Mouse (Mus musculus) embryonic facial prominence, embryonic 15.5 days (tissue): ENCODE results near the gene Col4a2. TPM values are rescaled to one million over a fixed set of nuclear protein-coding genes. Genes with fewer than 3 reads are reported as not detected.

Source experiments
- ATAC-seq: fragments of 200-750 bp; cut with Nextera tagmentation; 2 replicates; pipeline ENCODE4 v1.8.0; 2017; ENCODE audit warnings: low read depth, moderate TSS enrichment; ENCODE audit not compliant: insufficient number of reproducible peaks, low FRiP score, low TSS enrichment
- H3K27ac ChIP-seq: fragments of 300-500 bp; sonication (generic); replicated peaks from 2 replicates; pipeline ENCODE4 v1.5.1; 2015; ENCODE audit warnings: mild to moderate bottlenecking, inconsistent platforms
- H3K27me3 ChIP-seq: fragments of 300-500 bp; sonication (generic); 2 replicates; pipeline ENCODE4 v1.6.1; 2015; ENCODE audit warnings: inconsistent platforms
- H3K36me3 ChIP-seq: fragments of 300-500 bp; sonication (generic); 2 replicates; pipeline ENCODE4 v1.6.1; 2015; ENCODE audit warnings: mild to moderate bottlenecking, inconsistent platforms
- H3K4me1 ChIP-seq: fragments of 300-500 bp; sonication (generic); 2 replicates; pipeline ENCODE4 v1.6.1; 2015; ENCODE audit warnings: inconsistent platforms
- H3K4me2 ChIP-seq: fragments of 300-500 bp; sonication (generic); replicated peaks from 2 replicates; pipeline ENCODE4 v1.6.1; 2015; ENCODE audit warnings: mild to moderate bottlenecking, inconsistent platforms
- H3K4me3 ChIP-seq: fragments of 300-500 bp; sonication (generic); replicated peaks from 2 replicates; pipeline ENCODE4 v1.5.1; 2015; ENCODE audit warnings: mild to moderate bottlenecking, inconsistent platforms
- H3K9ac ChIP-seq: fragments of 300-500 bp; sonication (generic); 2 replicates; pipeline ENCODE4 v1.6.1; 2015; ENCODE audit warnings: inconsistent platforms
- H3K9me3 ChIP-seq: fragments of 300-500 bp; sonication (generic); replicated peaks from 2 replicates; pipeline ENCODE4 v1.6.1; 2016; ENCODE audit warnings: inconsistent platforms
- WGBS: fragments of 180-500 bp; shearing (Covaris S2); methylation state at CpG from one replicate; pipeline ENCODE4 v1.1.7; 2015; 5-methylcytosine and 5-hydroxymethylcytosine counted together
- polyA plus RNA-seq: library from polyadenylated mRNA; unstranded; fragments of >200 nt; fragmentation: Nextera tagmentation; extraction: Ambion mirVana; gene quantifications from 2 replicates; pipeline ENCODE4 v1.2.1, GENCODE M21; 2015

Col4a2 gene
- polyA plus RNA-seq, 1 experiment from 2014 or later = 86.9 TPM

GRCm38 (mm10) chr8:11387282-11387681, 74.7 kb downstream of the Col4a2 start:
- Histone ChIP-seq H3K9ac (no peak overlapping the region), H3K4me3 (no peak overlapping the region), H3K36me3 (no peaks in the 10 kb centered on the region), H3K4me2 (no peak overlapping the region), H3K4me1 (peaks cover 44% of the 10 kb centered on the region), H3K27ac (no peak overlapping the region), H3K27me3 (no peaks in the 10 kb centered on the region), H3K9me3 (no peaks in the 10 kb centered on the region)
- WGBS = 84% methylated on average over 4 of the region's 4 CpGs
- ATAC-seq = no peak

- no peak for ATAC-seq
- Histone ChIP-seq H3K4me3 (no peak overlapping the region), H3K4me2 (no peak overlapping the region), H3K36me3 (no peaks in the 10 kb centered on the region), H3K27ac (no peak overlapping the region), H3K9ac (no peak overlapping the region), H3K4me1 (peaks cover 40% of the 10 kb centered on the region), H3K9me3 (no peaks in the 10 kb centered on the region), H3K27me3 (no peaks in the 10 kb centered on the region)
- WGBS = 80% methylated on average over 11 of the region's 11 CpGs
Observed at GRCm38 (mm10) chr8:11389275-11390050, 76.9 kb downstream of the Col4a2 start.

GRCm38 (mm10) chr8:11392739-11393138, 80.1 kb downstream of the Col4a2 start:
- Histone ChIP-seq H3K9ac (no peak overlapping the region), H3K27me3 (no peaks in the 10 kb centered on the region), H3K4me1 (peaks cover 23% of the 10 kb centered on the region), H3K9me3 (no peaks in the 10 kb centered on the region), H3K36me3 (no peaks in the 10 kb centered on the region), H3K27ac (peak overlapping the region; percentile 72), H3K4me2 (no peak overlapping the region), H3K4me3 (no peak overlapping the region)
- 4% methylated on average over 1 of the region's 1 CpGs for WGBS
- peak; percentile 44; the same call in 1 of the 2 replicates for ATAC-seq

GRCm38 (mm10) chr8:11393161-11393560, 80.6 kb downstream of the Col4a2 start:
- WGBS = 23% methylated on average over 7 of the region's 7 CpGs
- peak overlapping the region; percentile 72 for H3K27ac ChIP-seq

GRCm38 (mm10) chr8:11393607-11394006, 81.0 kb downstream of the Col4a2 start:
- H3K27ac ChIP-seq = peak overlapping the region; percentile 72
- no peaks in the 10 kb centered on the region for H3K36me3 ChIP-seq
- H3K4me1 ChIP-seq = peaks cover 25% of the 10 kb centered on the region
- H3K9me3 ChIP-seq = no peaks in the 10 kb centered on the region
- ATAC-seq = peak; percentile 3; the same call in 1 of the 2 replicates
- WGBS = 15% methylated on average over 8 of the region's 8 CpGs
- H3K27me3 ChIP-seq = no peaks in the 10 kb centered on the region
- H3K4me3 ChIP-seq = no peak overlapping the region
- H3K9ac ChIP-seq = no peak overlapping the region
- H3K4me2 ChIP-seq = no peak overlapping the region

More at GRCm38 (mm10) chr8:11393161-11393560, 80.6 kb downstream of the Col4a2 start:
- Histone ChIP-seq H3K27me3 (no peaks in the 10 kb centered on the region), H3K36me3 (no peaks in the 10 kb centered on the region), H3K4me3 (no peak overlapping the region), H3K9me3 (no peaks in the 10 kb centered on the region), H3K4me1 (peaks cover 23% of the 10 kb centered on the region), H3K9ac (no peak overlapping the region), H3K4me2 (no peak overlapping the region)
- ATAC-seq = peak; percentile 59

- Histone ChIP-seq H3K4me1 (peaks cover 29% of the 10 kb centered on the region), H3K36me3 (no peaks in the 10 kb centered on the region), H3K4me3 (no peak overlapping the region), H3K4me2 (no peak overlapping the region), H3K27me3 (no peaks in the 10 kb centered on the region), H3K27ac (no peak overlapping the region), H3K9ac (no peak overlapping the region), H3K9me3 (no peaks in the 10 kb centered on the region)
- no peak for ATAC-seq
- 61% methylated on average over 9 of the region's 9 CpGs for WGBS
Observed at GRCm38 (mm10) chr8:11394773-11395172, 82.2 kb downstream of the Col4a2 start.

GRCm38 (mm10) chr8:11395601-11396000, 83.0 kb downstream of the Col4a2 start:
- H3K36me3 ChIP-seq = no peaks in the 10 kb centered on the region
- H3K9me3 ChIP-seq = no peaks in the 10 kb centered on the region
- peaks cover 37% of the 10 kb centered on the region for H3K4me1 ChIP-seq
- no peak overlapping the region for H3K4me2 ChIP-seq
- H3K27me3 ChIP-seq = no peaks in the 10 kb centered on the region
- H3K4me3 ChIP-seq = no peak overlapping the region
- peak overlapping the region; percentile 30; the same call in 1 of the 2 replicates for H3K27ac ChIP-seq
- H3K9ac ChIP-seq = no peak overlapping the region
- WGBS = 73% methylated on average over 10 of the region's 10 CpGs
- no peak for ATAC-seq

- WGBS = 67% methylated on average over 7 of the region's 7 CpGs
- no peaks in the 10 kb centered on the region for H3K27me3 ChIP-seq
- H3K9me3 ChIP-seq = no peaks in the 10 kb centered on the region
- no peaks in the 10 kb centered on the region for H3K36me3 ChIP-seq
- no peak overlapping the region for H3K4me3 ChIP-seq
- peaks cover 39% of the 10 kb centered on the region for H3K4me1 ChIP-seq
- H3K4me2 ChIP-seq = no peak overlapping the region
- no peak for ATAC-seq
- peak overlapping the region; percentile 30; the same call in 1 of the 2 replicates for H3K27ac ChIP-seq
- no peak overlapping the region for H3K9ac ChIP-seq
Observed at GRCm38 (mm10) chr8:11396111-11396510, 83.5 kb downstream of the Col4a2 start.

- Histone ChIP-seq H3K9ac (no peak overlapping the region), H3K4me2 (no peak overlapping the region), H3K27me3 (no peaks in the 10 kb centered on the region), H3K9me3 (no peaks in the 10 kb centered on the region), H3K36me3 (peaks cover 3% of the 10 kb centered on the region; the same call in 1 of the 2 replicates), H3K4me3 (no peak overlapping the region), H3K4me1 (peaks cover 37% of the 10 kb centered on the region), H3K27ac (no peak overlapping the region)
- no peak for ATAC-seq
- 86% methylated on average over 9 of the region's 9 CpGs for WGBS
Observed at GRCm38 (mm10) chr8:11397126-11397525, 84.5 kb downstream of the Col4a2 start.

GRCm38 (mm10) chr8:11399706-11400105, 87.1 kb downstream of the Col4a2 start:
- peak overlapping the region; percentile 68 for H3K27ac ChIP-seq
- no peaks in the 10 kb centered on the region for H3K27me3 ChIP-seq
- no peak overlapping the region for H3K9ac ChIP-seq
- no peaks in the 10 kb centered on the region for H3K9me3 ChIP-seq
- no peak overlapping the region for H3K4me3 ChIP-seq
- WGBS = 35% methylated on average over 8 of the region's 8 CpGs
- peaks cover 17% of the 10 kb centered on the region for H3K36me3 ChIP-seq
- ATAC-seq = 0 out of 2 replicates have a peak, but pooled peaks have one; percentile 22
- peaks cover 25% of the 10 kb centered on the region for H3K4me1 ChIP-seq
- no peak overlapping the region for H3K4me2 ChIP-seq

- no peaks in the 10 kb centered on the region for H3K9me3 ChIP-seq
- WGBS = 65% methylated on average over 8 of the region's 8 CpGs
- no peaks in the 10 kb centered on the region for H3K27me3 ChIP-seq
- no peak overlapping the region for H3K4me3 ChIP-seq
- peaks cover 25% of the 10 kb centered on the region for H3K4me1 ChIP-seq
- peaks cover 17% of the 10 kb centered on the region for H3K36me3 ChIP-seq
- H3K9ac ChIP-seq = no peak overlapping the region
- ATAC-seq = 0 out of 2 replicates have a peak, but pooled peaks have one; percentile 32
- no peak overlapping the region for H3K4me2 ChIP-seq
- H3K27ac ChIP-seq = peak overlapping the region; percentile 68
Observed at GRCm38 (mm10) chr8:11400244-11400643, 87.6 kb downstream of the Col4a2 start.
